Mouse (Mus musculus) neural tube, embryonic 12.5 days (tissue): ENCODE measurements around the gene Adk. TPM values are rescaled to one million over a fixed set of nuclear protein-coding genes. Genes with fewer than 3 reads are reported as not detected.
"Not testable (repeated sequence)": the region's sequence is repeated elsewhere in the genome, so short reads cannot be mapped to it uniquely, and the experiment has no call there.

Experiments
- ATAC-seq: fragments of 200-750 bp; cut with Nextera tagmentation; 2 replicates; pipeline ENCODE4 v1.8.0; 2017; ENCODE audit warnings: low read depth, mild to moderate bottlenecking, moderate TSS enrichment, moderate library complexity; ENCODE audit not compliant: low FRiP score
- H3K27ac ChIP-seq: fragments of 300-500 bp; sonication (generic); 2 replicates; pipeline ENCODE4 v1.5.1; 2016
- H3K27me3 ChIP-seq: fragments of 300-500 bp; sonication (generic); replicated peaks from 2 replicates; pipeline ENCODE4 v1.6.1; 2016; ENCODE audit warnings: mild to moderate bottlenecking
- H3K36me3 ChIP-seq: fragments of 300-500 bp; sonication (generic); 2 replicates; pipeline ENCODE4 v1.6.1; 2016; ENCODE audit warnings: mild to moderate bottlenecking
- H3K4me1 ChIP-seq: fragments of 300-500 bp; sonication (generic); 2 replicates; pipeline ENCODE4 v1.6.1; 2016
- H3K4me2 ChIP-seq: fragments of 300-500 bp; sonication (generic); replicated peaks from 2 replicates; pipeline ENCODE4 v1.6.1; 2016; ENCODE audit warnings: mild to moderate bottlenecking
- H3K4me3 ChIP-seq: fragments of 300-500 bp; sonication (generic); 2 replicates; pipeline ENCODE4 v1.5.1; 2016
- H3K9ac ChIP-seq: fragments of 300-500 bp; sonication (generic); 2 replicates; pipeline ENCODE4 v1.6.1; 2016; ENCODE audit warnings: mild to moderate bottlenecking
- H3K9me3 ChIP-seq: fragments of 300-500 bp; sonication (generic); 2 replicates; pipeline ENCODE4 v1.6.1; 2016; ENCODE audit warnings: mild to moderate bottlenecking
- WGBS: fragments of 180-500 bp; shearing (Covaris S2); methylation state at CpG from one replicate; pipeline ENCODE4 v1.1.7; 2016; 5-methylcytosine and 5-hydroxymethylcytosine counted together
- polyA plus RNA-seq: library from polyadenylated mRNA; unstranded; fragments of >200 nt; fragmentation: Nextera tagmentation; extraction: Ambion mirVana; gene quantifications from 2 replicates; pipeline ENCODE4 v1.2.1, GENCODE M21; 2016

The Adk gene
- polyA plus RNA-seq, 1 experiment from 2014 or later, result 68.1 TPM

GRCm38 (mm10) chr14:21470386-21470785, 418.0 kb downstream of the Adk start:
- Histone ChIP-seq H3K9ac (no peak overlapping the region), H3K4me1 (no peaks in the 10 kb centered on the region), H3K36me3 (no peaks in the 10 kb centered on the region), H3K4me3 (no peak overlapping the region), H3K9me3 (no peaks in the 10 kb centered on the region), H3K27me3 (no peaks in the 10 kb centered on the region), H3K27ac (no peak overlapping the region), H3K4me2 (no peak overlapping the region)
- 81% methylated on average over 5 of the region's 5 CpGs for WGBS
- no peak for ATAC-seq

GRCm38 (mm10) chr14:21471975-21472374, 419.6 kb downstream of the Adk start:
- Histone ChIP-seq H3K27me3 (no peaks in the 10 kb centered on the region), H3K36me3 (no peaks in the 10 kb centered on the region), H3K4me3 (no peak overlapping the region), H3K27ac (no peak overlapping the region), H3K4me1 (no peaks in the 10 kb centered on the region), H3K9ac (no peak overlapping the region), H3K4me2 (no peak overlapping the region), H3K9me3 (no peaks in the 10 kb centered on the region)
- 93% methylated on average over 2 of the region's 2 CpGs for WGBS
- no peak for ATAC-seq

GRCm38 (mm10) chr14:21474593-21475132, 422.3 kb downstream of the Adk start:
- H3K27ac ChIP-seq, H3K9ac ChIP-seq, H3K4me1 ChIP-seq, H3K27me3 ChIP-seq, H3K4me3 ChIP-seq, H3K36me3 ChIP-seq, H3K4me2 ChIP-seq, ATAC-seq, H3K9me3 ChIP-seq: not testable (repeated sequence)
- 88% methylated on average over 4 of the region's 4 CpGs for WGBS

GRCm38 (mm10) chr14:21477181-21477580, 424.8 kb downstream of the Adk start:
- Histone ChIP-seq H3K4me3 (no peak overlapping the region), H3K9ac (no peak overlapping the region), H3K9me3 (no peaks in the 10 kb centered on the region), H3K4me2 (no peak overlapping the region), H3K4me1 (no peaks in the 10 kb centered on the region), H3K27me3 (no peaks in the 10 kb centered on the region), H3K27ac (no peak overlapping the region), H3K36me3 (no peaks in the 10 kb centered on the region)
- ATAC-seq, result no peak
- 97% methylated on average over 2 of the region's 2 CpGs for WGBS

GRCm38 (mm10) chr14:21479566-21479965, 427.2 kb downstream of the Adk start:
- H3K4me2 ChIP-seq, result no peak overlapping the region
- ATAC-seq, result no peak
- H3K4me3 ChIP-seq, result no peak overlapping the region
- no peak overlapping the region for H3K9ac ChIP-seq
- no peaks in the 10 kb centered on the region for H3K36me3 ChIP-seq
- WGBS, result 97% methylated on average over 8 of the region's 8 CpGs
- no peaks in the 10 kb centered on the region for H3K4me1 ChIP-seq
- H3K27ac ChIP-seq, result no peak overlapping the region
- H3K9me3 ChIP-seq, result no peaks in the 10 kb centered on the region
- H3K27me3 ChIP-seq, result no peaks in the 10 kb centered on the region

- H3K4me2 ChIP-seq, result no peak overlapping the region
- no peaks in the 10 kb centered on the region for H3K27me3 ChIP-seq
- H3K9me3 ChIP-seq, result no peaks in the 10 kb centered on the region
- H3K4me3 ChIP-seq, result no peak overlapping the region
- 91% methylated on average over 5 of the region's 5 CpGs for WGBS
- H3K9ac ChIP-seq, result no peak overlapping the region
- no peak for ATAC-seq
- no peaks in the 10 kb centered on the region for H3K4me1 ChIP-seq
- H3K36me3 ChIP-seq, result no peaks in the 10 kb centered on the region
- no peak overlapping the region for H3K27ac ChIP-seq
These were observed 427.8 kb downstream of the Adk start for GRCm38 (mm10) chr14:21480191-21480590.

- ATAC-seq, result no peak
- WGBS, result 94% methylated on average over 7 of the region's 7 CpGs
- no peak within 1 kb of the TSS for H3K9ac ChIP-seq
- H3K36me3 ChIP-seq, result no peaks in the 10 kb centered on the region
- no peaks in the 10 kb centered on the region for H3K27me3 ChIP-seq
- no peaks in the 10 kb centered on the region for H3K4me1 ChIP-seq
- H3K27ac ChIP-seq, result no peak within 1 kb of the TSS
- H3K4me3 ChIP-seq, result no peak within 1 kb of the TSS
- no peaks in the 10 kb centered on the region for H3K9me3 ChIP-seq
- H3K4me2 ChIP-seq, result no peak within 1 kb of the TSS
These were observed 428.9 kb downstream of the Adk start, which contains the start of gene Kat6b for GRCm38 (mm10) chr14:21481231-21481630. Gene Kat6b, plus strand, starts transcription at chr14:21481434.

- no peak for ATAC-seq
- H3K4me1 ChIP-seq, result 0 out of 2 replicates have a peak, but pooled peaks cover 3% of the 10 kb centered on the region
- H3K9me3 ChIP-seq, result no peaks in the 10 kb centered on the region
- 78% methylated on average over 2 of the region's 2 CpGs for WGBS
- H3K36me3 ChIP-seq, result no peaks in the 10 kb centered on the region
- H3K27me3 ChIP-seq, result no peaks in the 10 kb centered on the region
- no peak overlapping the region for H3K27ac ChIP-seq
- no peak overlapping the region for H3K9ac ChIP-seq
- no peak overlapping the region for H3K4me3 ChIP-seq
- no peak overlapping the region for H3K4me2 ChIP-seq
These were observed 431.8 kb downstream of the Adk start for GRCm38 (mm10) chr14:21484199-21484598.

GRCm38 (mm10) chr14:21484693-21485092, 432.3 kb downstream of the Adk start:
- H3K36me3 ChIP-seq, result no peaks in the 10 kb centered on the region
- no peak for ATAC-seq
- no peak overlapping the region for H3K4me2 ChIP-seq
- H3K27me3 ChIP-seq, result no peaks in the 10 kb centered on the region
- 0 out of 2 replicates have a peak, but pooled peaks cover 4% of the 10 kb centered on the region for H3K4me1 ChIP-seq
- no peak overlapping the region for H3K27ac ChIP-seq
- no peak overlapping the region for H3K4me3 ChIP-seq
- H3K9me3 ChIP-seq, result no peaks in the 10 kb centered on the region
- no peak overlapping the region for H3K9ac ChIP-seq
- WGBS, result 94% methylated on average over 10 of the region's 10 CpGs

- Histone ChIP-seq H3K36me3 (no peaks in the 10 kb centered on the region), H3K9ac (no peak overlapping the region), H3K4me2 (no peak overlapping the region), H3K27me3 (no peaks in the 10 kb centered on the region), H3K9me3 (no peaks in the 10 kb centered on the region), H3K4me3 (no peak overlapping the region), H3K4me1 (0 out of 2 replicates have a peak, but pooled peaks cover 4% of the 10 kb centered on the region), H3K27ac (no peak overlapping the region)
- ATAC-seq, result no peak
- WGBS, result 93% methylated on average over 3 of the region's 3 CpGs
These were observed 433.7 kb downstream of the Adk start for GRCm38 (mm10) chr14:21485961-21486520.

- not testable (repeated sequence) for ATAC-seq, H3K27me3 ChIP-seq, H3K4me1 ChIP-seq, H3K9ac ChIP-seq, H3K4me2 ChIP-seq, H3K27ac ChIP-seq, H3K36me3 ChIP-seq, H3K9me3 ChIP-seq, H3K4me3 ChIP-seq
- WGBS, result 94% methylated on average over 2 of the region's 2 CpGs
These were observed 434.8 kb downstream of the Adk start for GRCm38 (mm10) chr14:21487135-21487534.

- not testable (repeated sequence) for ATAC-seq, H3K9me3 ChIP-seq, H3K4me2 ChIP-seq, H3K36me3 ChIP-seq, H3K4me3 ChIP-seq, H3K4me1 ChIP-seq, H3K27me3 ChIP-seq, H3K27ac ChIP-seq, H3K9ac ChIP-seq
- WGBS, result 74% methylated on average over 8 of the region's 9 CpGs
These were observed 436.2 kb downstream of the Adk start for GRCm38 (mm10) chr14:21488426-21489115.

- no peaks in the 10 kb centered on the region for H3K9me3 ChIP-seq
- H3K36me3 ChIP-seq, result no peaks in the 10 kb centered on the region
- no peaks in the 10 kb centered on the region for H3K27me3 ChIP-seq
- H3K9ac ChIP-seq, result no peak overlapping the region
- no peak overlapping the region for H3K4me3 ChIP-seq
- no peak overlapping the region for H3K27ac ChIP-seq
- ATAC-seq, result 0 out of 2 replicates have a peak, but pooled peaks have one; percentile 33
- 0 out of 2 replicates have a peak, but pooled peaks cover 4% of the 10 kb centered on the region for H3K4me1 ChIP-seq
- WGBS, result 48% methylated on average over 3 of the region's 3 CpGs
- no peak overlapping the region for H3K4me2 ChIP-seq
These were observed 436.7 kb downstream of the Adk start for GRCm38 (mm10) chr14:21489116-21489485.
